Mouse (Mus musculus): ENCODE measurements around the gene Fbxl17. TPM values are rescaled to one million over a fixed set of nuclear protein-coding genes. Genes with fewer than 3 reads are reported as not detected.

Fbxl17 gene
- polyA plus RNA-seq, 1 experiment from 2014 or later = 22.7 TPM

DNA sequence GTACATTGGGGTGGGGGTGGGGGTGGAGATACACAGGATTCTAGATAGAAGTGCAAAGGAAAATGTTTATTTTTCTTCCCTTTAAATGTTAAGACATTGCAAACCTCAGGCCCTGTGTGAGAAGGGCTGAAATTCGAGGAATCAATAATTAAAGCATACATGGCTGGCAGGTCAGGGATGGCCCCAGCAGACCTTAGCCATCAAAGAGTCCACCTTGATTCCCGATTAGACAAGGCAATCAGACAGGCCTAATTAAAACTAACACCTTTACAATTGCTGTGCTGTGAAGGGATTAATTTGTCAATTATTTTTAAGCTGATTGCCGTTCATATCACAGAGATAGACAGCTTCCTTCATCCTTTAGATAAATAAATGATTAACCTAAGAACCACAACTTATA is 439.0 kb downstream of the Fbxl17 start:
- Histone ChIP-seq H3K27me3 (ENCODE audit: control insufficient read depth, insufficient read depth, low read depth, low read length) (no peaks in the 10 kb centered on the region), H3K27ac (ENCODE audit: low read length) (no peak overlapping the region), H3K4me2 (ENCODE audit: low read length) (no peak overlapping the region), H3K9ac (ENCODE audit: low read depth, low read length) (no peak overlapping the region), H3K36me3 (ENCODE audit: control insufficient read depth, insufficient read depth, low read length) (no peaks in the 10 kb centered on the region), H3K9me3 (replicated peaks; ENCODE audit: control insufficient read depth, low read length, poor library complexity, severe bottlenecking) (no peaks in the 10 kb centered on the region), H3K4me1 (ENCODE audit: control insufficient read depth, insufficient read depth, low read length) (peaks cover 12% of the 10 kb centered on the region; the same call in 1 of the 2 replicates), H3K4me3 (ENCODE audit: low read depth, low read length) (no peak overlapping the region)
- no peak for ATAC-seq
- 40% methylated on average over 3 of the region's 3 CpGs for WGBS

DNA sequence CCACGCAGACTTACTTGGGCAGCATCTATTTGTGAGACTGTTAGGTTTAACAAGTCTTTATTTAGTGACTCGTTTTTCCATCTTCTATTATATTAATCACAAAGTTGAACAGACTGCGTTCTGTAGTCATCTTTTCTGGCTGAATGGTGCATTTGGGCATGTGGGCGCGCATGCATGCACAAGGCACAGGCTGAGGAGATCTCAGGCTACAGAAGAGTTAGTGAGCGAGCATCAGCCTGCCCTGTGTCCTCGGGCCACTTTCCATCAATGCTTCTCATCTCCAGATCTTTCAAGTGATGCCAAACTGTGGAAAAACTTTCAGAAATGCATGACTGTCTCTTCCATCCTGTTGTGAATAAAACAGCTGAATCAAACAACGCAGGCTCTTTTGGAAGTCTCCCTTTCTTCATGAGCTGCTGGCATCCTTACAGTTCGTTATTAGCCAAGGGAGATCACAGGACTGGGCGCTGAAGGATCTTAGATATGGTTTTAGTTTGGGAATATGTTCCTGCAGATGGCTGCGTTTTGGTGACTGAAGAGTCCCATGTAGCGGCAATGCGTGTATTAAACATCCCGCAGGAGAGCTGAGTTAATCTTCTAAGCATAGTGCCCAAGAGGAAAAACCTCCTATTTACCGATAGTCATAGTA is 442.0 kb downstream of the Fbxl17 start:
- peaks cover 12% of the 10 kb centered on the region; the same call in 1 of the 2 replicates for H3K4me1 ChIP-seq (ENCODE audit: control insufficient read depth, insufficient read depth, low read length)
- H3K27ac ChIP-seq (ENCODE audit: low read length) = no peak overlapping the region
- no peak for ATAC-seq
- no peak overlapping the region for H3K4me3 ChIP-seq (ENCODE audit: low read depth, low read length)
- H3K4me2 ChIP-seq (ENCODE audit: low read length) = no peak overlapping the region
- no peak overlapping the region for H3K9ac ChIP-seq (ENCODE audit: low read depth, low read length)
- no peaks in the 10 kb centered on the region for H3K9me3 ChIP-seq (replicated peaks; ENCODE audit: control insufficient read depth, low read length, poor library complexity, severe bottlenecking)
- no peaks in the 10 kb centered on the region for H3K36me3 ChIP-seq (ENCODE audit: control insufficient read depth, insufficient read depth, low read length)
- WGBS = 68% methylated on average over 15 of the region's 15 CpGs
- H3K27me3 ChIP-seq (ENCODE audit: control insufficient read depth, insufficient read depth, low read depth, low read length) = no peaks in the 10 kb centered on the region

DNA sequence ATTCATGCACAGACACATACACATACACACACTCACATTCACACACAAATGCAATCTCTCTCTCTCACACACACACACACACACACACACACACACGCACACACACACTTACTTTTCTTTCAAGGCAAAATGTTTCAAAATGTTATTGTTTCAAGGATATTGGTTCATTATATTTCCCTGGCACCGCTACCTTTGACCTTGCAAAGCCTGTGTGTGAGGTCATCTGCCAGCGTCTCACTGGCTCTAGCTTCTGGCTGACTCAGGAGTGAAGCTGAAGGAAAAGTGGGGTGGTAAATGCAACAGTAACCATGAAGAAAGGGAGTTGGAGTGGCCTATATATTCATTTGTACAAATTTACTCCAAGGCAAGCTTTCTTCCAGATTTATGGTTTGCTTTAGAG is 442.8 kb downstream of the Fbxl17 start:
- Histone ChIP-seq H3K4me3 (ENCODE audit: low read depth, low read length) (no peak overlapping the region), H3K4me1 (ENCODE audit: control insufficient read depth, insufficient read depth, low read length) (peaks cover 12% of the 10 kb centered on the region; the same call in 1 of the 2 replicates), H3K9ac (ENCODE audit: low read depth, low read length) (no peak overlapping the region), H3K9me3 (replicated peaks; ENCODE audit: control insufficient read depth, low read length, poor library complexity, severe bottlenecking) (no peaks in the 10 kb centered on the region), H3K27ac (ENCODE audit: low read length) (no peak overlapping the region), H3K4me2 (ENCODE audit: low read length) (no peak overlapping the region), H3K36me3 (ENCODE audit: control insufficient read depth, insufficient read depth, low read length) (no peaks in the 10 kb centered on the region), H3K27me3 (ENCODE audit: control insufficient read depth, insufficient read depth, low read depth, low read length) (no peaks in the 10 kb centered on the region)
- no peak for ATAC-seq
- WGBS = 87% methylated on average over 3 of the region's 3 CpGs

- 85% methylated on average over 3 of the region's 3 CpGs for WGBS
- H3K36me3 ChIP-seq (ENCODE audit: control insufficient read depth, insufficient read depth, low read length) = no peaks in the 10 kb centered on the region
Observed at GRCm38 (mm10) chr17:63053311-63053710, 446.5 kb downstream of the Fbxl17 start.

GRCm38 (mm10) chr17:63046401-63046800 is 453.4 kb downstream of the Fbxl17 start:
- 53% methylated on average over 3 of the region's 3 CpGs for WGBS
- Histone ChIP-seq H3K4me1 (ENCODE audit: control insufficient read depth, insufficient read depth, low read length) (peaks cover 3% of the 10 kb centered on the region; the same call in 1 of the 2 replicates), H3K4me2 (ENCODE audit: low read length) (no peak overlapping the region), H3K9me3 (replicated peaks; ENCODE audit: control insufficient read depth, low read length, poor library complexity, severe bottlenecking) (0 out of 2 replicates have a peak, but pooled peaks cover 4% of the 10 kb centered on the region), H3K36me3 (ENCODE audit: control insufficient read depth, insufficient read depth, low read length) (no peaks in the 10 kb centered on the region), H3K27ac (ENCODE audit: low read length) (no peak overlapping the region), H3K9ac (ENCODE audit: low read depth, low read length) (no peak overlapping the region), H3K27me3 (ENCODE audit: control insufficient read depth, insufficient read depth, low read depth, low read length) (no peaks in the 10 kb centered on the region), H3K4me3 (ENCODE audit: low read depth, low read length) (no peak overlapping the region)
- no peak for ATAC-seq

More at GRCm38 (mm10) chr17:63053311-63053710, 446.5 kb downstream of the Fbxl17 start:
- H3K9me3 ChIP-seq (replicated peaks; ENCODE audit: control insufficient read depth, low read length, poor library complexity, severe bottlenecking) = no peaks in the 10 kb centered on the region
- H3K4me2 ChIP-seq (ENCODE audit: low read length) = no peak overlapping the region
- H3K4me3 ChIP-seq (ENCODE audit: low read depth, low read length) = no peak overlapping the region
- no peak for ATAC-seq
- peaks cover 8% of the 10 kb centered on the region; the same call in 1 of the 2 replicates for H3K4me1 ChIP-seq (ENCODE audit: control insufficient read depth, insufficient read depth, low read length)
- H3K9ac ChIP-seq (ENCODE audit: low read depth, low read length) = no peak overlapping the region
- H3K27me3 ChIP-seq (ENCODE audit: control insufficient read depth, insufficient read depth, low read depth, low read length) = no peaks in the 10 kb centered on the region
- H3K27ac ChIP-seq (ENCODE audit: low read length) = no peak overlapping the region

DNA sequence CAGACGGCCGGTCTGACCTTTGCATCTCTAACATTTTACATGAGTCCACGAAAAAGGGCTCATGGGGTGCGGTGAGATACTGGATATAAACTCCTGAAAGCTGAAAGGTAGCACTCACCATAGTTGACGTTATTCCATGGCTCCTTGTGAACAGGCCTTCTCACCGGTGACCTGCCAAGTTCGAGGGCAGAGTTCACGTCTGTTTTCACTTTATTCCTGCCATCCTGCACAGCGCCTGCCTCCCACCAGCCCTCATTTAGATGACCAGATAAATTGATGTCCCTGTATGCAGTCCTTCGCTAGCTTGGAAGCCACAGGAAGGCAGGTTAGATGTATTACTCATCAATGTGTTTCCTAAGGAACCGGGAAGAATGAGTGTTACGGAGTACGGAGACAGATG is 454.5 kb downstream of the Fbxl17 start:
- peaks cover 6% of the 10 kb centered on the region; the same call in 1 of the 2 replicates for H3K9me3 ChIP-seq (replicated peaks; ENCODE audit: control insufficient read depth, low read length, poor library complexity, severe bottlenecking)
- no peaks in the 10 kb centered on the region for H3K36me3 ChIP-seq (ENCODE audit: control insufficient read depth, insufficient read depth, low read length)
- no peak overlapping the region for H3K4me3 ChIP-seq (ENCODE audit: low read depth, low read length)
- H3K9ac ChIP-seq (ENCODE audit: low read depth, low read length) = no peak overlapping the region
- 83% methylated on average over 13 of the region's 13 CpGs for WGBS
- H3K27me3 ChIP-seq (ENCODE audit: control insufficient read depth, insufficient read depth, low read depth, low read length) = no peaks in the 10 kb centered on the region
- peaks cover 3% of the 10 kb centered on the region; the same call in 1 of the 2 replicates for H3K4me1 ChIP-seq (ENCODE audit: control insufficient read depth, insufficient read depth, low read length)
- no peak overlapping the region for H3K27ac ChIP-seq (ENCODE audit: low read length)
- no peak overlapping the region for H3K4me2 ChIP-seq (ENCODE audit: low read length)
- ATAC-seq = no peak

DNA sequence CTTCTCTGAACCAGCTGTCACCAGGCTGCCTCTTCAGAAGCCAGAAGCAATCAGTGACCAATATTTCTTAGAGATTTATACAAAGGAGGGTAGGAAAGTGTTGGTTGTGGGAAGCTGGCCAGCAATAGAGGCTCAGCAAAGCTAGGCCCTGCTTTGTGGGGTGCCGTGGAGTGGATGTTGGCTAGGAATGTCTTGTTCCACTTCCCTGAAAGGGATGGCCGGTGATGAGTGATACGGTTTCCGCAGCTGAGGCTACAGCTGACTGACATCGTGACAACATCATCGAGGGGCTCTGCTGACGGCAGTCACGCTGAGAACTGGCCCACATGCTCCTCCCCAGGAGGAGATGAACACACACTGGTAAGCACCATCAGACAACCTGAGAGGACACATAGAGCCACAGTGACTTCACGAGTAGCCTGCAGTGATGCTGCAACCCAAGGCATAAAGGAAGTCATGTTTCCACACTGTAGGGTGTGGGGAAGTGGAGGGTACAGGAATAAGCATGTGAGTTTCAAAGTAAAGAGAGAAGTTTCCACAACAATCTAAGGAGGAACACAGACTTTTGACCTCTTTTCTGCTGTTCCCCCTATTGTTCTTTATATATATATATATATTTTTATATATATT is 456.7 kb downstream of the Fbxl17 start:
- ATAC-seq = peak; percentile 36; the same call in 1 of the 2 replicates
- no peak overlapping the region for H3K4me2 ChIP-seq (ENCODE audit: low read length)
- H3K9me3 ChIP-seq (replicated peaks; ENCODE audit: control insufficient read depth, low read length, poor library complexity, severe bottlenecking) = peaks cover 6% of the 10 kb centered on the region; the same call in 1 of the 2 replicates
- WGBS = 80% methylated on average over 9 of the region's 9 CpGs
- no peak overlapping the region for H3K4me3 ChIP-seq (ENCODE audit: low read depth, low read length)
- peaks cover 3% of the 10 kb centered on the region; the same call in 1 of the 2 replicates for H3K4me1 ChIP-seq (ENCODE audit: control insufficient read depth, insufficient read depth, low read length)
- H3K27me3 ChIP-seq (ENCODE audit: control insufficient read depth, insufficient read depth, low read depth, low read length) = no peaks in the 10 kb centered on the region
- no peaks in the 10 kb centered on the region for H3K36me3 ChIP-seq (ENCODE audit: control insufficient read depth, insufficient read depth, low read length)
- no peak overlapping the region for H3K27ac ChIP-seq (ENCODE audit: low read length)
- no peak overlapping the region for H3K9ac ChIP-seq (ENCODE audit: low read depth, low read length)

GRCm38 (mm10) chr17:63037562-63037961 is 462.3 kb downstream of the Fbxl17 start:
- no peak overlapping the region for H3K4me3 ChIP-seq (ENCODE audit: low read depth, low read length)
- no peaks in the 10 kb centered on the region for H3K36me3 ChIP-seq (ENCODE audit: control insufficient read depth, insufficient read depth, low read length)
- no peak overlapping the region for H3K9ac ChIP-seq (ENCODE audit: low read depth, low read length)
- no peak overlapping the region for H3K27ac ChIP-seq (ENCODE audit: low read length)
- H3K4me2 ChIP-seq (ENCODE audit: low read length) = no peak overlapping the region
- ATAC-seq = no peak
- 86% methylated on average over 3 of the region's 3 CpGs for WGBS
- no peaks in the 10 kb centered on the region for H3K27me3 ChIP-seq (ENCODE audit: control insufficient read depth, insufficient read depth, low read depth, low read length)
- H3K4me1 ChIP-seq (ENCODE audit: control insufficient read depth, insufficient read depth, low read length) = no peaks in the 10 kb centered on the region
- peaks cover 6% of the 10 kb centered on the region; the same call in 1 of the 2 replicates for H3K9me3 ChIP-seq (replicated peaks; ENCODE audit: control insufficient read depth, low read length, poor library complexity, severe bottlenecking)

DNA sequence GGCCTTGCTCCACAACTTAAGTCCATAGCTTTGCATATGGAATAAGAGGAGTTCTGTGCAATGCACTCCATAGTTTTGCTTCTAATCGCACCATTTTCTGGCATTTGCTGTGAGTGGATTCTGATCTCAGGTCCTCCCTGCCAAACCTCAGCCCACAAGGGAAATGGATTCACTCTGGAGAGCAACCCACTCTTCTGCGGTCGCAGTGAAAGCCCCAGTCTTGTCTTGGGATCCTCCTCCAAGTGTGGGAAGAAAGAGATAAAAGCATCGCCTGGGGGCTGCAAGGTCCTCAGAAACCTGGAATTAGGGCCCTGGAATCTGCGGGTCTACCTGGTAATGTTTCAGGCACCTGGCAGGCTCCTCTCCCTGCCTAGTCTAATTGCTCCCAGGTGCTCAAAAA is 466.7 kb downstream of the Fbxl17 start:
- Histone ChIP-seq H3K27me3 (ENCODE audit: control insufficient read depth, insufficient read depth, low read depth, low read length) (no peaks in the 10 kb centered on the region), H3K36me3 (ENCODE audit: control insufficient read depth, insufficient read depth, low read length) (no peaks in the 10 kb centered on the region), H3K4me3 (ENCODE audit: low read depth, low read length) (no peak overlapping the region), H3K4me1 (ENCODE audit: control insufficient read depth, insufficient read depth, low read length) (no peaks in the 10 kb centered on the region), H3K9ac (ENCODE audit: low read depth, low read length) (no peak overlapping the region), H3K9me3 (replicated peaks; ENCODE audit: control insufficient read depth, low read length, poor library complexity, severe bottlenecking) (no peaks in the 10 kb centered on the region), H3K4me2 (ENCODE audit: low read length) (no peak overlapping the region), H3K27ac (ENCODE audit: low read length) (no peak overlapping the region)
- ATAC-seq = no peak
- WGBS = 90% methylated on average over 5 of the region's 5 CpGs

Measured in midbrain, embryonic 16.5 days (tissue).